Mouse (Mus musculus): Measurements from ENCODE around the gene Kcnj16.

Gene Kcnj16

GRCm38 (mm10) chr11:111057435-111057834 is 89.6 kb downstream of the Kcnj16 start:
- DNase-seq, result no peak

GRCm38 (mm10) chr11:111059440-111059839 is 91.6 kb downstream of the Kcnj16 start:
- no peak for DNase-seq

GRCm38 (mm10) chr11:111060216-111060615 is 92.4 kb downstream of the Kcnj16 start:
- no peak for DNase-seq

- DNase-seq, result peak; percentile 58
Observed at GRCm38 (mm10) chr11:111064751-111065527, 97.1 kb downstream of the Kcnj16 start.

- DNase-seq, result peak; percentile 94
Observed at GRCm38 (mm10) chr11:111065635-111066298, 97.9 kb downstream of the Kcnj16 start, which contains the start of gene Kcnj2. TSS of gene Kcnj2 (plus strand) at chr11:111066164.

GRCm38 (mm10) chr11:111066299-111066691 is 98.5 kb downstream of the Kcnj16 start:
- no peak for DNase-seq

GRCm38 (mm10) chr11:111067787-111068186 is 100.0 kb downstream of the Kcnj16 start:
- DNase-seq, result no peak

GRCm38 (mm10) chr11:111070460-111070859 is 102.6 kb downstream of the Kcnj16 start:
- DNase-seq, result no peak

- no peak for DNase-seq
Observed at GRCm38 (mm10) chr11:111074131-111074530, 106.3 kb downstream of the Kcnj16 start.
